Mouse (Mus musculus): ENCODE data around the gene Alx3.

Gene Alx3

GRCm38 (mm10) chr3:107583893-107584292, 10.9 kb upstream of the Alx3 start:
- DNase-seq, result no peak

GRCm38 (mm10) chr3:107586504-107586903, 8.3 kb upstream of the Alx3 start:
- no peak for DNase-seq

DNA sequence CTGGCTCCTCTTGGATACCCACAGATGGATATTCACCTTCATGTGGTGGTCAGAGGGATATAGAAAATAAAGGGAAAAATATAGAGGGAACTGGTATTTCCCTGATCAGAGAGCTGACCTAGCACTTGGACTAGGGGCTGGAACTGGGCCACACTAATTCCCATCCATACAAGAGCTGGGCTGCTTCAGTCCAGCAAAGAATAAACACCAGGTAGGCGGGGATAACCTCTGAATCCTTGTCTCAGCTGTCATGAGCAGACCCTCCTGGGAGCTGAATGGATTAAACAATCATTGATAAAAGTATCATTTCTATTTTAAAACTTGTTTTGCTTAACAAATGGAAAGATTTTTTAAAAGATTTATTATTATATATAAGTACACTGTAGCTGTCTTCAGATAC, 3.2 kb upstream of the Alx3 start:
- peak; percentile 66 for DNase-seq

DNA sequence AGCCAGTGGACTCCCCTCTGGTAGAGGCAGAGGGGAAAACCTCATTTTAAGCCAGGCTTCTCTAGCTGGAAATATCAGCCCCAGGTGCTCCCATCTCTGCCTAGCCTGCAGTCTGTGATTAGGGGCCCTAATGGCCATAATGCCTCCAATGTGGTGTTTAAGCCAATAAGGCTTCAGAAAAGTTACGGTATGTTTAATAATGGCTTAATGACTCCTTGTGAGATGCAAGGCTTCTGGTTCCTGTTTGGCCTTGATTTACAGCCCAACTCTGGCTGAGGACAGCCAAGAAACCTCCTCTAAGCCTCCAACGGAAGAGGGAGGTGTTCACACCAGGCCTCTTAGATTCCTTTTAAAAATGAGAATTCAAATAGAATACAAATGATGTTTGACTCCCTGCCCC, 1.2 kb upstream of the Alx3 start:
- peak; percentile 82 for DNase-seq

DNA sequence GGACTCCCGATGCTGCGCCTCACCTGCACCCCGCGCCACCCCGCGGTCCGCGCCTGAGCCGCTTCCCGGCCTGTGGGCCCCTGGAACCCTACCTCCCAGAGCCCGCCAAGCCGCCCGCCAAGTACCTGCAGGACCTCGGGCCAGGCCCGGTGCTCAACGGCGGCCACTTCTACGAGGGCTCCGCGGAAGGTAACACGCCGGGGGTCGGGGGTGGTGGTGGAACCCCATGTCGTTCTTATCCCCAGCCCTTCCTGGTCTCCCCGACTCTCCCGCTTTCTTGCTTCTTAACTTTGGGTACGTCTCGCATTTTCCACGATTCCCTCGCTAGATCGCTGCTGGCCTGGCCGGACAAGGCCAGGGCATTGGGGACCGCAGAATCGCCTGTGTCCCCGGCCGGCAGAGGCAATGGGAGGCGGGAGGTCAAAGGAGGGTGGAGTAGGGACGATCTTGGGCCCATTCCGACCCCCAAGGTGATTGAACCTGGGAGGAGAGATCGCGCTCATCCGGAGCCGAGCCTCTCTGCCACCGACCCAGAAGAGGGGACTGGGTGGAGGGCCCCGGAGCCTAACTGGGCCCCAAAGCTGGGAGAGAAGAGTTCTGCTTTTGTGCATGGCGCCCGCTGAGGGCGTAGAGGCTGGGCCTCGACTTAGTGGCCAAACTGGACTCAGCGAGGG, 570 bp downstream of the Alx3 start:
- peak; percentile 88 for DNase-seq

GRCm38 (mm10) chr3:107595938-107596461, 1.2 kb downstream of the Alx3 start:
- peak; percentile 89 for DNase-seq

- peak; percentile 79 for DNase-seq
Measured at GRCm38 (mm10) chr3:107596559-107596958, 1.7 kb downstream of the Alx3 start.

DNA sequence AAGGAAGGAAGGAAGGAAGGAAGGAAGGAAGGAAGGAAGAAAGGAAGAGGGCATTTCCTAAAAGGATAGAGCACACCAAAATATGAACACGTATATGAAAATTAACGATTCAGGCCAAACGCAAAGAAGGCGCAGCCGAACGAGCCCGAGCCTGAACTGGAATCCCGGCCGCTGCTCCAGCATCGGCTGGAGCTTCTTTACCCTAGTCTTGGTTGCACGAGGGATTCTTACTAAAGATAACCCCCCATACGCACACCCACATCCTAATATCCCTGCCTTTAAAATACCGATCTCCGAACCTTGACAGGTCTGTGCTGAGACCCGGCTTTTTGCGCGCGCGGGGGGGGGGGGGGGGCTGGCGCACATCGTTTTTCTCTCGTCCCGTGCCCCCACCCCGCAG, 2.3 kb downstream of the Alx3 start:
- no peak for DNase-seq

GRCm38 (mm10) chr3:107597586-107598389, 3.0 kb downstream of the Alx3 start:
- DNase-seq, result peak; percentile 76

GRCm38 (mm10) chr3:107600127-107600526, 5.3 kb downstream of the Alx3 start:
- no peak for DNase-seq

DNA sequence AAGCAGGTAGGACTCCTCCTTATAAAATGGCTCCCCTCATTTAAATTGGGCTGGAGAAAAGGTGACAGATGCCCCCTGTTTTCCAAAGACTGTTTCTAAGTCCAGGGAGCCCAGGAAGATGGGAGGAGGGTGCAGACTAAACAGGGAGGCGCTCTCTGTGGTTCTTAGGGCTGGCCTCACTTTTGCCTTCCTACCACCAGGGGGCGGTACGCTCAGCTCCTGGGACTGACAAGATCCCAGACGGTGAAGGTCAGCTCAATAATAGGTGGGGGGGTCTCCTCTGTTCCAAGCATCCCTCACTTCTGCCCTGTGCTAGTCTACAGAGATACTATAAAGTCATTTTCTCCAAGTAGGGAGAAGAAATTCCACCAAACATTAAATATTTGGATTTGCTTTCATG, 10.5 kb downstream of the Alx3 start:
- DNase-seq, result no peak

DNA sequence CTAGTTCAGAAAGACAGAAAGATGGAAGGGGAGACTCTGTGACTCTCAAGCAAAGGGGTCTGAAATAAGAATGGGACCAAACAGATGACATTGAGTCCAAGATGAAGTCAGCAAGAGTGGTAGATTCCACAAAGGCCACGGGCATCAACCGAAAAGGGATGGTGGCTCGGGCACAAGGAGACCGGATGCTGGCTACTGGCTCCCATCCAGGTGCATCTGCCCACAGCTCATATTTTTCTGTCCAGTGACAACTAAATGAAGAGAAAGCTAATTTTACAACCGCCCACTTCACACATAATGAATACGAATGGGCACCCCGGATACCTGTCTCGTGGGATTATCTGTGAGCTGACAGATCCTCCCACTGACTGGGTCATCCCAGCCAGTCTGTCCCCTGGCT, 12.4 kb downstream of the Alx3 start:
- no peak for DNase-seq

DNA sequence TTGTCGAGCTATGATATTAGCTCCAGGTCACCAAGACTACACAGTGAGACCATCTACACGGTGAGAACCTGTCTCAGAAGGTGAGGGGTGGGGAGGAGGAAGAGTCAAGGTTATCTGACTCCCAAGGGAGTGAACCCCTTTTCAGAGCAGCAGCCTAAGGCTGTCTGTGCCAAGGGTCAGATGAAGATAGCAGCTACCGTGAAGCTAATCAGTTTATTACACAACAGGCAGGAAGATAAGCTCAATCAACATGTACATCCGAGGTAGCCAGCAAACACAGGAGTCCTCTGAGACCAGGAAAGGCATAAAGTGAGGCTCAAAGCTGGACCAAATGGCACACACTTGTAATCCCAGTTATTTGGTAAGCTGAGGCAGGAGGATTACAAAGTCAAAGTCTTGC, 14.0 kb downstream of the Alx3 start:
- no peak for DNase-seq

GRCm38 (mm10) chr3:107609376-107609775, 14.5 kb downstream of the Alx3 start:
- no peak for DNase-seq

- DNase-seq, result no peak
Measured at GRCm38 (mm10) chr3:107611394-107611793, 16.6 kb downstream of the Alx3 start.

GRCm38 (mm10) chr3:107612902-107613525, 18.2 kb downstream of the Alx3 start:
- peak; percentile 92 for DNase-seq

GRCm38 (mm10) chr3:107617800-107618199, 23.0 kb downstream of the Alx3 start:
- peak; percentile 69 for DNase-seq

- peak; percentile 66 for DNase-seq
Measured at GRCm38 (mm10) chr3:107619911-107620310, 25.1 kb downstream of the Alx3 start.

DNA sequence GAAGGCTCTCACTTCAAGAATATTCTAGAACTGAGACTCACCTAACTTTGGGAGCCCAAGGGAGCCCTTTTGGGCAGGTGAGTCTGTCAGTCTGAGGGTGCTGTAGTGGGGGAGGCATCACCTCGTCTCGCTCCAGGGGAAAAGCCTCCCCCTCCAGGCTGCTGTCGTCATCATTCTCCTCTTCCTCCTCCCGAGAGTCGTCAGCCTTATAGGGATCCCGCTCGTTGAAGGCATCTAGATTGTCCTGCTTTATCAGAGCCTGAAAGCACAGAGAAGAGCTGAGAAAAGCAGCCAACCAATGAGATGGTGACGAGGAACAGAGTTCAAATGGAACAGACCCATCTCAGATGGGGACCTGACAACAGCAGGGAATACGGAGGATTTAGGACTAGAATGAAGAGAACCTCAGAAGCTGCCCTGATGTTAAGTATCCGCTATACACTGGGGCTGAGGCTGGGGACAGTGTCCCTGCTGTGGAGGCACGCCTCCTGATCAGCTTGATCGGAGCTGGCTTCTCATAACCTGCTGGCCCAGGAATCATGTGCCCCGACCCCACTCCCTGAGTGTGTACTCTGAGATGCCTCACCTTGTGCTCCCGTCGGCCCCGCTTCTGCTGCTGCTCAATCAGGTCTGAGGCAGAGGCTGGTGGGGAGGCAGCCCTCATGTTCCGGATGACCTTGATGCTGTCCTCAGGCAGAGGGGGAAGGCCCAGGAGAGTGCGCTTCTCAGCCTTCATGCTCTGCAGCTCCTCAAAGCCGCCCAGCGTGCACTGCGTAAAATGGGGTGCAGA, 26.6 kb downstream of the Alx3 start:
- DNase-seq, result peak; percentile 82

GRCm38 (mm10) chr3:107622537-107622936, 27.7 kb downstream of the Alx3 start:
- DNase-seq, result peak; percentile 65

DNA sequence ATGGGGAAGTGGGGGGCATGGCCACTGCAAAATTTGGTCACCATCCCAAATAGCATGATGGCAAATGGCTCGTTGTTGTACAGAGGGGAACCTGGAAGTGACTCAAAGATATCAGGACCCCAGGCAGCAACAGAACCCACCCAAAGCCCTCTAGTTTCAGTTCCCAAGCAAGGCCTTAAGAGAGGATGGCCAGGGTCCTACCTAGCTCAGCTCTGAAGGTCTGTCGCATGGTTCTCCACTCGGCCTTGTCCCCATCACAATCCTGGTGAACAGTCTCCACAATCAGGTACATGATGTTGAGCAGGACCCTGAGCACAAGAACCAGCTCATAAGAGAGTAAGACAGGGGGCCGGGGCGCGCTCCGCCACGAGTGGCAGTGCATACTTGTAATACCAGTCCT, 29.6 kb downstream of the Alx3 start:
- DNase-seq, result peak; percentile 80

GRCm38 (mm10) chr3:107625536-107625935, 30.7 kb downstream of the Alx3 start:
- peak; percentile 63 for DNase-seq

DNA sequence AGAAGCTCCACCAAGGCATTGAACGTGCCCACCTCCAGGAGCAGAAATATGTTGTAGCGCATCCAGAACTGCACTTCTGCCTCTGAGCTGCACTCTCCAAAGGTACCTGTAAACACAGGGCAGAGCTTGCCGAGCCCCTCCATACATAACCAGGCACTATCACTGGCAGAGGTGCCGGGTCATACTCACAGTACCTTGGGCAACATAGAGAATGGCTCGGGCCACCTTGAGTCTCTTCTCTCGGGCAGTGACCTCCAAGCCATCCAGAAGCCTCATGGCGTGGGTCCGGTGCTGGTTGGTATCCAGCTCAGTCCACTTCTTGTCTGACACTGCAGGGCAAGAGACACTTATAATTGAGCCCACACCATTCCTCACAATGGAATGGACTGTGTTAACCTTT, 31.9 kb downstream of the Alx3 start:
- peak; percentile 82 for DNase-seq
